Mouse (Mus musculus) hindbrain, embryonic 11.5 days (tissue): Measurements from ENCODE around the gene Styx. TPM values are rescaled to one million over a fixed set of nuclear protein-coding genes. Genes with fewer than 3 reads are reported as not detected.

Source experiments
- ATAC-seq: fragments of 200-750 bp; cut with Nextera tagmentation; 2 replicates; pipeline ENCODE4 v1.8.0; 2017; ENCODE audit warnings: mild to moderate bottlenecking, moderate TSS enrichment, moderate library complexity; ENCODE audit not compliant: low FRiP score
- DNase-seq: peaks from one replicate; pipeline ENCODE4 v3.0.0-alpha.2; 2015; ENCODE audit warnings: low spot score
- H3K27ac ChIP-seq: fragments of 300-500 bp; sonication (generic); 2 replicates; pipeline ENCODE4 v1.5.1; 2014; ENCODE audit warnings: mild to moderate bottlenecking, low read depth, low read length
- H3K27me3 ChIP-seq: fragments of 300-500 bp; sonication (generic); 2 replicates; pipeline ENCODE4 v1.6.1; 2014; ENCODE audit warnings: mild to moderate bottlenecking, low read length, moderate library complexity, mixed read lengths; ENCODE audit not compliant: control insufficient read depth, insufficient read depth
- H3K36me3 ChIP-seq: fragments of 300-500 bp; sonication (generic); 2 replicates; pipeline ENCODE4 v1.6.1; 2014; ENCODE audit warnings: mild to moderate bottlenecking, low read length, moderate library complexity, mixed read lengths; ENCODE audit not compliant: control insufficient read depth, insufficient read depth
- H3K4me1 ChIP-seq: fragments of 300-500 bp; sonication (generic); replicated peaks from 2 replicates; pipeline ENCODE4 v1.6.1; 2014; ENCODE audit warnings: low read length, mixed read lengths; ENCODE audit not compliant: control insufficient read depth, insufficient read depth
- H3K4me2 ChIP-seq: fragments of 300-500 bp; sonication (generic); replicated peaks from 2 replicates; pipeline ENCODE4 v1.6.1; 2014; ENCODE audit warnings: mild to moderate bottlenecking, low read depth, low read length
- H3K4me3 ChIP-seq: fragments of 300-500 bp; sonication (generic); 2 replicates; pipeline ENCODE4 v1.5.1; 2014; ENCODE audit warnings: low read depth, low read length
- H3K9ac ChIP-seq: fragments of 300-500 bp; sonication (generic); 2 replicates; pipeline ENCODE4 v1.6.1; 2014; ENCODE audit warnings: low read depth, low read length
- H3K9me3 ChIP-seq: fragments of 300-500 bp; sonication (generic); 2 replicates; pipeline ENCODE4 v1.6.1; 2016; ENCODE audit warnings: low read length; ENCODE audit not compliant: control insufficient read depth
- WGBS: fragments of 180-500 bp; shearing (Covaris S2); extraction: QIAGEN DNeasy Blood & Tissue Kit; methylation state at CpG from one replicate; pipeline ENCODE4 v1.1.7; 2014; 5-methylcytosine and 5-hydroxymethylcytosine counted together
- polyA plus RNA-seq: library from polyadenylated mRNA; unstranded; fragments of >200 nt; fragmentation: Nextera tagmentation; extraction: Ambion mirVana; gene quantifications from 2 replicates; pipeline ENCODE4 v1.2.1, GENCODE M21; 2014

Gene Styx
- polyA plus RNA-seq, 1 experiment from 2014 or later = 51.6 TPM

DNA sequence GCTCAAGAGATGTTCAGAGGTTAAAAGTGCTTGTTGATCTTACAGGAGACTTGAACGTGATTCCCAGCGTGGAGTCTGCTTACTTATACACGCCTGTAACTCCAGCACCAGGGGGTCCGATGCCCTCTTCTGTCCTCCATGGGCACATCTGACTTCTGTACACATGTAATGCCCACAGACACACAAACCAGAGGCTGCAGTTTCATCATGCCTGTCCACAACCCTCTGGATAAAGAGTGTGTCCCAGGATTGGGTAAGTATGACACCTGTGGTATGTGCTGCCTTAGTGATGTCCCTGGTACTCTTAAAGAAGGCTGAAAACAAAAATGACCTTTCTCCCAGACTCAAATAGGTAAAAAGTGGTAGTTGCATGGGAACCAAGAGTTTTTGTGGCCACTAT lies 68.4 kb downstream of the Styx start:
- no peaks in the 10 kb centered on the region for H3K36me3 ChIP-seq
- H3K4me1 ChIP-seq = no peaks in the 10 kb centered on the region
- 77% methylated on average over 4 of the region's 4 CpGs for WGBS
- H3K27ac ChIP-seq = no peak overlapping the region
- ATAC-seq (no peak), DNase-seq (no peak)
- no peak overlapping the region for H3K4me2 ChIP-seq
- H3K27me3 ChIP-seq = no peaks in the 10 kb centered on the region
- no peak overlapping the region for H3K9ac ChIP-seq
- no peaks in the 10 kb centered on the region for H3K9me3 ChIP-seq
- no peak overlapping the region for H3K4me3 ChIP-seq

GRCm38 (mm10) chr14:45422371-45422770 lies 71.5 kb downstream of the Styx start:
- DNase-seq = no peak
- no peak overlapping the region for H3K4me2 ChIP-seq
- no peaks in the 10 kb centered on the region for H3K4me1 ChIP-seq
- no peak overlapping the region for H3K9ac ChIP-seq
- H3K4me3 ChIP-seq = no peak overlapping the region
- 70% methylated on average over 4 of the region's 4 CpGs for WGBS
- H3K27ac ChIP-seq = no peak overlapping the region
- H3K9me3 ChIP-seq = no peaks in the 10 kb centered on the region
- ATAC-seq = no peak
- no peaks in the 10 kb centered on the region for H3K27me3 ChIP-seq
- H3K36me3 ChIP-seq = no peaks in the 10 kb centered on the region

DNA sequence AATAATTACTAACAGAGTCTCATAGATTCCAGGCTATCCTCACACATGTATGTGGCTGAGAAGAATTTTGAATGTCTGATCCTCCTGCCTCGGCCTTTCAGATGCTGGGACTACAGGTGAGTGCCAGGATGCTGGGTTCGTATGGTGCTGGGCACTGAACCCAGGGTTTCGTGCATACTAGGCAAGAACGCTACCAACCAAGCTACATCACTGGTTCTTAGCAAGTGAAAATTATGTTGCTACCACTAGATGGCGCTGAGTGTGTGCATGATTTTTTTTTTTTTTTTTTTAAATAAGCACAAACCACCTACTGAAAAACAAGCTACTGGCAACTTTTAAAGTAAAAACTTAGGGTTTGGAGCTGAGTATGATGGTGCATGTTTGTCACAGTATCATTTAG lies 72.3 kb downstream of the Styx start:
- no peaks in the 10 kb centered on the region for H3K4me1 ChIP-seq
- H3K36me3 ChIP-seq = no peaks in the 10 kb centered on the region
- H3K9me3 ChIP-seq = no peaks in the 10 kb centered on the region
- DNase-seq (peak; percentile 80), ATAC-seq (no peak)
- no peaks in the 10 kb centered on the region for H3K27me3 ChIP-seq
- H3K27ac ChIP-seq = no peak overlapping the region
- 12% methylated on average over 5 of the region's 5 CpGs for WGBS
- no peak overlapping the region for H3K9ac ChIP-seq
- no peak overlapping the region for H3K4me2 ChIP-seq
- no peak overlapping the region for H3K4me3 ChIP-seq

DNA sequence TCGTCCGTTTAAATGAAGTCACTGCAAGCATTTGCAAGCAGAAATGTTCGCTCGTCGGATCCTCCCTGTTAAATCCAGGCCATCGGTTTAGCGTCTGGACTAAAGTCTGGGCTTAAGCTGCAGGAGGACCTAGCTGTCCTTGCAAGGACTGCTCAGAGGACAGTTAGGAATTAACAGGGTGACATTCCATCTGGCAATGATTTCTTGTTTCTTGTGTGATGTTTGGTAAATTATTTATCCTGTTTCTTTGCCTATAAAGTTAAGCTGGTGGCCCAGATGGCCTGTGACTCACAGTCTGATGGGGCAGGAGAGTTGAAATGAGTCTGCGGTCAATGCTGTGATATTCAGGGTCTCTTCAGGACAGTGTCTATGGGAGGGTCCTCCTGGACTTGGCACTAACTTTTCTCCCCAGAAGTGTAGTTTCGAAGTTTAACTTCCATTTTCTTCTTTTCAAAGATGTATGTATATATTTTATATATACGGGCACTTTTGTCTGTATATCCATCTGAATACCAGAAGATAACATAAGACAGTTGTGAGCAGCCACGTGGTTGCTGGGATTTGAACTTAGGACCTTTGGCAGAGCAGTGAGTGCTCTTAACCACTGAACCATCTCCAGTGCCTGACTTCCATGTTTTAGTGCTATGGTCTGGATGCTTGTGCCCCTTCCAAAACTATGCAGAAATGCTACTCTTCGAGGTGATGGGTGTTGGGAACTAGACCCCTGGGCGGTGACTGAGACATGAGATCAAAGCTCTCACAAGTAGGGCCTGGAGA lies 79.4 kb downstream of the Styx start:
- H3K4me2 ChIP-seq = no peak overlapping the region
- no peak overlapping the region for H3K4me3 ChIP-seq
- no peak overlapping the region for H3K27ac ChIP-seq
- no peaks in the 10 kb centered on the region for H3K36me3 ChIP-seq
- H3K27me3 ChIP-seq = no peaks in the 10 kb centered on the region
- H3K4me1 ChIP-seq = no peaks in the 10 kb centered on the region
- H3K9ac ChIP-seq = no peak overlapping the region
- DNase-seq (no peak), ATAC-seq (no peak)
- H3K9me3 ChIP-seq = no peaks in the 10 kb centered on the region
- WGBS = 89% methylated on average over 13 of the region's 13 CpGs

DNA sequence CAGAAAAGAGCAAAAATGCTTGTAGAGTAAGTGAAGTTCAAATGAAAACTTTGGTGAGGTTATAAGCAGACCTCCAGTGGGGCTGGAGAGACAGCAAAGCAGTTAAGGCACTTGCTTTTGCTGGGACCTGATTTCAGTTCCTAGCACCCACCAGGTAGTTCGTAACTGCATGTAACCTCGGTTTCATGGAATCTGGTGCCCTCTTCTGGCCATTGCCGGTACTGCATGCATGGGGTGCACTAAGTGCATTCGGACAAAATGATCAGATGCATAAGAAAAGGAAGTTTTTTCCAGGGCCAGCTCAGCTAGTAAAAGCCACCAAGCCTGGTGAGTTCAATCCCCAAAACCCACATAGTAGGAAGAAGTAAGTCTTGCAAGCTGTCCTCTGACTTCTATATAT lies 81.1 kb downstream of the Styx start:
- Histone ChIP-seq H3K4me3 (no peak overlapping the region), H3K36me3 (no peaks in the 10 kb centered on the region), H3K4me1 (no peaks in the 10 kb centered on the region; the same call in 1 of the 2 replicates), H3K9me3 (no peaks in the 10 kb centered on the region), H3K4me2 (no peak overlapping the region), H3K27me3 (no peaks in the 10 kb centered on the region), H3K9ac (no peak overlapping the region), H3K27ac (no peak overlapping the region)
- ATAC-seq (no peak), DNase-seq (no peak)
- 71% methylated on average over 4 of the region's 4 CpGs for WGBS

DNA sequence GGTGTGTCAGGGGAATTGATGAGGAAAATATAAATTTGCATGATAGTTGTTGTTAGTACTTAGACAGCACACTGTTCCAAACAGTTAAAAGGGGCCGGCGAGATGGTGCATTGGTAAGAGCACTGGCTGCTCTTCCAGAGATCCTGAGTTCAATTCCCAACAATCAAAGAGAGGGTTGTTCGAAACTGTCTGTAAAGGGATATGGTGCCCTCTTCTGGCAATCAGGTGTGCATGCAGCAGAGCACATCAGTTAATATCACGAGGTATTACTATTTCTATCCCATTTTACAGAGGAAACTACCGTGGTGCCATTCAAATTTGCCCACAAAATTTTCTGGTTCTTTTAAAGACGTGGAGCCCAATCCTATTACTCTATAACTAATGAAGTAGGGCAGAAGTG lies 83.3 kb downstream of the Styx start:
- DNase-seq = no peak
- WGBS = 68% methylated on average over 6 of the region's 6 CpGs
- Histone ChIP-seq H3K4me3 (no peak overlapping the region), H3K9ac (no peak overlapping the region), H3K27ac (no peak overlapping the region), H3K36me3 (no peaks in the 10 kb centered on the region), H3K9me3 (no peaks in the 10 kb centered on the region), H3K27me3 (no peaks in the 10 kb centered on the region), H3K4me1 (no peaks in the 10 kb centered on the region; the same call in 1 of the 2 replicates), H3K4me2 (no peak overlapping the region)
- ATAC-seq = no peak

DNA sequence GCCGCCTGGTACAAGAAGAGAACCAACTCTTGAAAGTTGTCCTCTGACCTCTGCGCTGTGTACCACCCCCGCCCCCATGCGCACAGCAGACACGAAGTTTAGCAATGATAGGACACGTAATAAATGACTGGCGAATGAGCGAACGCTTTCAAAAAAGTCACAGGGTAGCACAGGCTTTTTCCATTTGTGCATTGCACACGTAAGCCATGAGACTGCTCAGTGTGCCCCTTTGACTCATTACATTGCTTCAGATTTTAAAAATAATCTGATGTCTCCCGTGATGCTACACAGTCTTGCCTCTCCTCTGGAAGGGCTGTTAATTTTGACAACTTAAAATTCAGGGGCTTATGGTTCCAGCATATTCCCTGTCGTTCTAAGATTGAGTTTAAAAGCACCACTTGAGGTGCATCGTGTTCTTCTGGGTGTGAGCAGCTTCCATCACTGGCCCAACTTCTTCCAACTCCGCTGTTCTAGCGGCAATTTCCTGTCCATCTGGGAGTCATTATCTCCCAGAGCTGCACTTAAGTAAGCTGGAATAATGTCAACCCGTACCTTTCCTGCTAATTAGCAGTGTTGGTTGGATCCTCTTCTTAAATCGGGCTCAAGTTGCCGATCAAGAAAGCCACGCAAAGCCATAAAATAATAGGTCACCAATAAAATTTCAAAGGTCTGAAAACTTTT lies 87.5 kb downstream of the Styx start:
- Histone ChIP-seq H3K4me2 (no peak overlapping the region), H3K9me3 (no peaks in the 10 kb centered on the region), H3K9ac (no peak overlapping the region), H3K4me3 (no peak overlapping the region), H3K27me3 (no peaks in the 10 kb centered on the region), H3K36me3 (no peaks in the 10 kb centered on the region), H3K4me1 (no peaks in the 10 kb centered on the region; the same call in 1 of the 2 replicates), H3K27ac (no peak overlapping the region)
- WGBS = 74% methylated on average over 19 of the region's 19 CpGs
- DNase-seq (no peak), ATAC-seq (no peak)

DNA sequence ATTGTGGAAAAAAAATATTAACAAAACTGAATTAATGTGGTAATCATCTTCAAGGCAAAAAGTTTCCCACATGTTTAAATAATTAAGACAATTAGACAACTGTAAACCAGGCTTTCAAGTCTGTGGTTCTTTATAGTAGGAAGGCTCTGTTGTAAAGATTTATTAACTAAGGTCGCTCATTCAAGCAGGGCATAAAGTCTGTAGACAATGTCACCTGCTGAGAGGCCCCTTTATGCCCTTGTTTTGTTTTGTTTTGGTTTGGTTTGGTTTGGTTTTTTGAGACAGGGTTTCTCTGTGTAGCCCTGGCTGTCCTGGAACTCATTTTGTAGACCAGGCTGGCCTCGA lies 88.0 kb downstream of the Styx start:
- ATAC-seq = no peak
- Histone ChIP-seq H3K4me1 (no peaks in the 10 kb centered on the region; the same call in 1 of the 2 replicates), H3K4me2 (no peak overlapping the region), H3K9me3 (no peaks in the 10 kb centered on the region), H3K36me3 (no peaks in the 10 kb centered on the region), H3K27ac (no peak overlapping the region), H3K27me3 (no peaks in the 10 kb centered on the region), H3K4me3 (no peak overlapping the region), H3K9ac (no peak overlapping the region)
- no peak for DNase-seq
- WGBS = 85% methylated on average over 2 of the region's 2 CpGs

- Histone ChIP-seq H3K27me3 (no peaks in the 10 kb centered on the region), H3K27ac (no peak overlapping the region), H3K9ac (no peak overlapping the region), H3K4me3 (no peak overlapping the region), H3K4me2 (no peak overlapping the region), H3K36me3 (no peaks in the 10 kb centered on the region), H3K9me3 (no peaks in the 10 kb centered on the region), H3K4me1 (no peaks in the 10 kb centered on the region; the same call in 1 of the 2 replicates)
- no peak for ATAC-seq
- no peak for DNase-seq
- WGBS = 76% methylated on average over 9 of the region's 9 CpGs
These were observed 88.5 kb downstream of the Styx start for GRCm38 (mm10) chr14:45439387-45439786.
